Mouse (Mus musculus): ENCODE results near the gene Calcb. TPM values are rescaled to one million over a fixed set of nuclear protein-coding genes. Genes with fewer than 3 reads are reported as not detected.
A peak's percentile ranks its signal among the peaks of the same experiment; 100 is the strongest.
"Not testable (repeated sequence)": the region's sequence is repeated elsewhere in the genome, so short reads cannot be mapped to it uniquely, and the experiment has no call there.

The Calcb gene
- 0.13 TPM for polyA plus RNA-seq (2021)

DNA sequence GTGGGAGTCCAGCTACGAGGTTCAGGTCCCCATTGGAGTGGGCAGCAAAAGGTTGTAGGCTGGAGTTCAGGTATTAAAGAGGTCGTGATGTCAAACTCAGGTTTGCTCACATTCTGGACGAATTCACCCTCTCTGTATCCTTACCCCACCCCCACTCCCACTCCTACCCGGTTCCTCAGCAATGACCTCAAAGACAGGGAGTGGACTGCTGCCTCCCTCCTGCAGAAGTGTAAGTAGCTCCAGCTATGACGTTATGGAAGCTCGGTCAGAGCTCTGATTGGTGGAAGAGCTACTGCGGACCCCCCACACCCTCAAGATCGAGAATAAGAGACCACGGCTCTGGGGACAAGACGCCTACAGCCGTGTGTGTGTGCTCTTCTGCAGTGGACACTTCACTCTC is at the start of gene Calcb:
Calcb (plus strand) TSS at position 344 of the 400 bp plus-strand sequence.
- in situ Hi-C loops (cut with MboI; ENCODE audit: low pct_unique_long_range_greater_than_20kb) = loop anchor here (10.0 kb wide), 1 partner anchor 443 kb away; the partner anchor contains the start of gene Psma1
- ChIA-PET CTCF (no interaction called here), POLR2A (no interaction called here)
- ATAC-seq (no peak), DNase-seq (ENCODE audit: low read depth, low spot score) (no peak)
- no peaks in the 10 kb centered on the region for H3K27me3 ChIP-seq
- TF ChIP-seq CTCF (IDR thresholded peaks at IDR 0.05) = no peak

DNA sequence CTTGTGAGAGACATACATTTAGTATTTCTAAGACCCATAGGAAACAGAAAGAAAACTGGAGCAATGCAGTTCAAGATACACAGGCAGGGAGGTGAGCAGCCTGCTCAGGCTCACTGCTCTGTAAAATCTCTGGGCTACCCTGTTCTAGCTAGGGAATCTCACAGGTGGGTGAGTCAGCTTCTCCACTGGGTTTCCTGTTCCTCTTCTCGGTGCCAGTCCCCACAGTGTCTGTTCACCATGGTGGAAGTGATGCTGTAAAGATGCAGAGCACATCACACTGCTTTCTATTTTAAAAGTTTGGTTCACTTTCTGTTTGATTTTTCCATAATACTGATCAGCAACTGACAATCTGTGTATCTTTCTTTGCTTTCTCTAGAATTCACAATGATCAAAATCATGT is 47.0 kb upstream of the Calcb start:
- H3K27me3 ChIP-seq = peaks cover 20% of the 10 kb centered on the region
- CTCF ChIA-PET = no interaction called here
- no peak for TF ChIP-seq CTCF (IDR thresholded peaks at IDR 0.05)
- no peak for ATAC-seq
- POLR2A ChIA-PET = no interaction called here
- in situ Hi-C loops (cut with MboI; ENCODE audit: low pct_unique_long_range_greater_than_20kb) = no loop called here
- no peak for DNase-seq (ENCODE audit: low read depth, low spot score)

DNA sequence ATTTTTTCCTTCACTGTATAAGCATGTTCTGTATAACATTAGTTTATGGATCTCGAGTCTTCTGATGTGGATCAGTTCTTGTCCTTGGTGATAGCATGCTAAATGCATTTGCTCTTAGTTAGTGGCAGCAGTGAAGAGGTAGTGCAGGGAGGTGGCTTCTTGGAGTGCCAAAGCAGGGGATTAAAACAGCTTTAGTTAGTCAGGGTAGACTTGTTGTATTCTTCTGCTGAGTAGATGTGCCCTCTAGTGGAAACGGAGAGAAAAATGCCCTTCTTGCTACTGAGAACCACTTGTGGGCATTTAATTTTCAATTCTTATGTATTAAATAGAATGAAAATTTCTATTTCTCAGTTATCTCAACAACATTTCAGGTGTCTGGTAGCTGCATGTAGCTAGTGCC is 45.7 kb upstream of the Calcb start:
- TF ChIP-seq CTCF (IDR thresholded peaks at IDR 0.05) = peak; percentile 65
- CTCF ChIA-PET = interaction anchor here (1.2 kb wide), 1 partner anchor 26 kb away, joined by 4 read pairs; no protein-coding TSS in a partner anchor
- ATAC-seq (peak; percentile 57), DNase-seq (ENCODE audit: low read depth, low spot score) (no peak)
- in situ Hi-C loops (cut with MboI; ENCODE audit: low pct_unique_long_range_greater_than_20kb) = no loop called here
- H3K27me3 ChIP-seq = peaks cover 13% of the 10 kb centered on the region
- POLR2A ChIA-PET = no interaction called here

DNA sequence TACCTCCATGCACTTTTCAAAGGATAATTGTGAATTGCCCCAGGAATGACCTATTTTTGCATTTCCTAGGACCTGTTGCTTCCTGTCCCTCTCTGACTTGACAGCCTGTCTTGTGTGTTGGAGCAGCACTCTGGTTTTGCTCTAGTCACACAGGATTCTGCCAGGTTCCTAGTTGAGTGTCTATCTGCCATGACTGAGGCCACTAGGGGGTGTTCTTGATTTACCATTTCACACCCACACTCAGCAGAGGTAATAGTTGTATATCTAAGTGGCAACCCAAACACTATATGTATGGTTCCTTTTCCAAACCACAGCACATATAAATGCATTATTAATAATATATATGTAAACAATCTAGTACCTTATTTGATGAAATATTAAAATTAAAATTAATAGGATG is 26.1 kb upstream of the Calcb start:
- peak; percentile 63 for TF ChIP-seq CTCF (IDR thresholded peaks at IDR 0.05)
- H3K27me3 ChIP-seq = peaks cover 19% of the 10 kb centered on the region
- no peak for DNase-seq (ENCODE audit: low read depth, low spot score)
- ChIA-PET CTCF (interaction anchor here (0.7 to 1.6 kb wide), 5 partner anchors 10 to 124 kb away, joined by 3 to 6 read pairs (median 4); no protein-coding TSS in a partner anchor), POLR2A (no interaction called here)
- no peak for ATAC-seq
- in situ Hi-C loops (cut with MboI; ENCODE audit: low pct_unique_long_range_greater_than_20kb) = loop anchor here (5.0 to 10.0 kb wide), 2 partner anchors 40 to 122 kb away; no protein-coding TSS in a partner anchor

DNA sequence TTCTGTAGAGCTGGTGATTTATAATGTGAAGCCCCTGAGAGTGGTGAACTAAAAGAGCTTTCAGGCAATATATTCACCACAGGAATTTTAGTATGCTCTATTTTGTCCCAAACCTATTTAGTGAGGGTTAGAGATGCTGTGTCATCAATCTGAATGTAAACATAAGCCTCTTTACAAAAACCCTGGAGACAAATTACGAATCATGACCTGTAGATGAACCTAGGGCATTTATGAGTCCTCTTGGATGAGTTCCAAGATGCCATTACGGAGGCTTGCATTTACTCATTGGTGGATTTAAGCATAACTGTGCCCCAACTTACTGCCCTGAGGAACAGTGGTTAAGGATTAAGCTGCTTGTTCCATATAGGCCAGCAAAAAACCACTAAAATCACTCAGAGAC is 17.6 kb upstream of the Calcb start:
- no peaks in the 10 kb centered on the region for H3K27me3 ChIP-seq
- CTCF ChIA-PET = interaction anchor here (1.0 to 1.5 kb wide), 3 partner anchors 10 to 31 kb away, joined by 3 to 4 read pairs (median 4); no protein-coding TSS in a partner anchor
- POLR2A ChIA-PET = interaction anchor here (0.8 kb wide), 1 partner anchor 12 kb away, joined by 3 read pairs; no protein-coding TSS in a partner anchor
- TF ChIP-seq CTCF (IDR thresholded peaks at IDR 0.05) = no peak
- no peak for DNase-seq (ENCODE audit: low read depth, low spot score)
- in situ Hi-C loops (cut with MboI; ENCODE audit: low pct_unique_long_range_greater_than_20kb) = no loop called here
- peak; percentile 65 for ATAC-seq

DNA sequence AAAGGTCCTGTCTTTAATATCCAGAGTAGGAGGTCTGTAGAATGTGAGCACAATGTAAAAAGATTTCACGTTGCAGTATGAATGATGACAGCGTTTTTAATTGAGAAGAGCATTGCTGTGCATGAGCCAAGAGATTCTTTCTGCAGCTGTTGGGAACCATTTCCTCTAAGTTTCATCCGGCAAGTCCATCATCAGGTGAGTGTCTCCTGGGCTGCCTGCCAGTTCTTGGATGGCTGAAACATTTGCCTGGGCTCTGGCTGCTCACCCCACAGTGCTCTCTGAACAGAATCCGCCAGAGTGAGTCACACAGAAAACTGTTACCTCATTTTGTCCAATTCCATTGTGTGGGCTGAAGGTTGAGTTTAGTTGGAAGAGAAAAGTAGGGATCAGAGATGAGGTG is 11.7 kb upstream of the Calcb start:
- H3K27me3 ChIP-seq = no peaks in the 10 kb centered on the region
- CTCF ChIA-PET = no interaction called here
- DNase-seq (ENCODE audit: low read depth, low spot score) (no peak), ATAC-seq (peak; percentile 26)
- in situ Hi-C loops (cut with MboI; ENCODE audit: low pct_unique_long_range_greater_than_20kb) = no loop called here
- no peak for TF ChIP-seq CTCF (IDR thresholded peaks at IDR 0.05)
- POLR2A ChIA-PET = no interaction called here

DNA sequence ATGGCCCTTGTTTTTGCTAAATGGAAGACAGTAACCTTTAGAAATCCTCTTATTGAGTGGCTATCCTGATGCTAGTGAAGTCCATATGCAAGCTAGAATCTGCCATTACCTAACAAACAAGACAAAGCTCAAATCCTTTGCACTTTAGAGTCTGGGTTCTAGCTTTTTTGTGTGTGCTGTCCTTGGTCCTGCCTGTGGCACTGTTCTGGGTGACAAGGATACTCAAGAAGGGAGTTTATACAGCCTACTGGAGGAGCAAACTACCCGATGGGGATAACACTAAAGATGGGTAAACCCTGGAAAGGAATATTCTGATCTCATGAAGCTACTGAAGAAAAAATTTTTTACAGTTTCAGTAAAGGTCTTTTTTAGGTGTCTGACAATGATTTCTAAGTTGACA is 11.0 kb upstream of the Calcb start:
- POLR2A ChIA-PET = no interaction called here
- in situ Hi-C loops (cut with MboI; ENCODE audit: low pct_unique_long_range_greater_than_20kb) = no loop called here
- no peaks in the 10 kb centered on the region for H3K27me3 ChIP-seq
- no peak for TF ChIP-seq CTCF (IDR thresholded peaks at IDR 0.05)
- no peak for DNase-seq (ENCODE audit: low read depth, low spot score)
- ATAC-seq = no peak
- CTCF ChIA-PET = no interaction called here

DNA sequence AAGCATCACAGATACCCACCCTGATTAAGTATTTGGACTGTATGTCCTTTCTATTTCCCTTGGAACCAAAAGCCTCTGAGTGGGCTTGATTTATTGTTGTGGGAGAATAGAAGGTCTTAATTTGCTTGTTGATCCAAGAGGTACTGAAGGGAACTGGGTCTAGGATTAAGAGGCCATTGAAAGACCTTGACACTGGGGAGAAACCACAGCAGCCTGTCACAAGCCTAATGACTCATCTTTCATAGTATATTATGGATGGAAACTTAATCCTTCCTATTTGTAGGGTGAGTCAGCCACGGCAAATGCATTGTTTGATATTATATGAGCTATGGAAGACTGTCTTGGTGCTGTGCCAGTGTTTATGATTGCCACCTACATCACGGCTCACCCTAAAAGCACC is 8.0 kb upstream of the Calcb start:
- H3K27me3 ChIP-seq = no peaks in the 10 kb centered on the region
- in situ Hi-C loops (cut with MboI; ENCODE audit: low pct_unique_long_range_greater_than_20kb) = loop anchor here (10.0 kb wide), 1 partner anchor 436 kb away; the partner anchor contains the start of gene Psma1
- no peak for DNase-seq (ENCODE audit: low read depth, low spot score)
- POLR2A ChIA-PET = no interaction called here
- no peak for TF ChIP-seq CTCF (IDR thresholded peaks at IDR 0.05)
- ATAC-seq = no peak
- CTCF ChIA-PET = interaction anchor here (1.3 to 1.8 kb wide), 2 partner anchors 9 kb away, joined by 3 to 6 read pairs; no protein-coding TSS in a partner anchor

DNA sequence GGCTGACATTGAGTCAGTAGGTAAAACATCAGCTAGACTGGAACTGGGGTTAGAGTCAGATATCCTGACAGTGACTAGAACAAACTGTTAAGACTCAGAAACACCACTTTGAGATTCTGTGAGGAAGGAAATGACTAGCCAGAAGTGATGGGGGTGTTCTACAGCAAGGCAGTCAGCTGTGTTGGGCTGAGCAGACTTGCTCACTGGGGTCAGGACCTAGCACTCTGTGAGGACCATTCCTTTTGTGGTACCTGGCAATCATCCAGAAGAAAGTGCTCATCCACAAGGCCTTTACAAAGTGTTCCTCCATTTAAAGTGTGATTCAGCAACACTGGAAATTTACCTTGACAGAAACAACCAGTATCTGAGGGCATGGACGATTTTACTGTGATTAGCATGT is 5.9 kb upstream of the Calcb start:
- POLR2A ChIA-PET = interaction anchor here (1.0 kb wide), 1 partner anchor 12 kb away, joined by 3 read pairs; no protein-coding TSS in a partner anchor
- in situ Hi-C loops (cut with MboI; ENCODE audit: low pct_unique_long_range_greater_than_20kb) = loop anchor here (10.0 kb wide), 1 partner anchor 438 kb away; the partner anchor contains the start of gene Psma1
- ATAC-seq = peak; percentile 62
- no peaks in the 10 kb centered on the region for H3K27me3 ChIP-seq
- CTCF ChIA-PET = no interaction called here
- TF ChIP-seq CTCF (IDR thresholded peaks at IDR 0.05) = no peak
- no peak for DNase-seq (ENCODE audit: low read depth, low spot score)

DNA sequence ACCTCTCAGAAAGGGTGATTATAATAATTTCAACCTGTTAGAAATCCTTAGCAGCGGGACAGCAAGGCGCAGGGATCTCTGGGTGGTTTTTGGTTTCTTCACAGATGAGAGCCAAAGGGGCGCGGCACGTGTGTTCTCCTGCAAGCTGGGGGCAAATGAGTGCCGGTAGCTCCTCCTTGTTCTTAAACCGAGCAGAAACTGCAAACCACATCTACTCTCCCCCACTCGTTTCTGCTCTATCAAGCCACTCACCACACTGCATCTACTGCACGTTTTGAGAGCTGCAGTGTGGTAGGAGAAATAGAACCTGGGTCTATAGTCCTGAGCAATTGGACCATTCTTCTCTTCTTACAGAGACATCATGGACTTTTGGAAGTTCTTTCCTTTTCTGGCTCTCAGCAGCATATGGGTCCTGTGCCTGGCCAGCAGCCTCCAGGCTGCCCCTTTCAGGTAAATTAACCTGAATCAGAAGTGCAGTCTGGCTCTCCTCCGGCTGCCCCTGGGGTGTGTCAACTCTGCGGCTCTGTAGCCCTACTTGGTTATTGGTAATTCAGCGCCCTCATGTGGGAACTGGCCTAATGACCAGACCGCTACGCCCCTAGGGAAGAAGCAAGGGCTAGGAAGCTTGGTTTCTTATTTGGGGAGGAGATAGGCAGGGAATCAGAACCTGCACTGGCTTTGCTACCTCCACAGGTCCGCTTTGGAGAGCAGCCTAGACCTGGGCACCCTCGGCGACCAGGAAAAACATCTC is 1.1 kb downstream of the Calcb start:
- no peak for DNase-seq (ENCODE audit: low read depth, low spot score)
- ChIA-PET POLR2A (interaction anchor here (0.6 kb wide), 1 partner anchor 14 kb away, joined by 6 read pairs; no protein-coding TSS in a partner anchor), CTCF (interaction anchor here (0.7 to 1.7 kb wide), 11 partner anchors 9 to 137 kb away, joined by 3 to 6 read pairs (median 3); no protein-coding TSS in a partner anchor)
- peak; percentile 69 for ATAC-seq
- in situ Hi-C loops (cut with MboI; ENCODE audit: low pct_unique_long_range_greater_than_20kb) = loop anchor here (5.0 to 10.0 kb wide), 3 partner anchors 87 to 445 kb away; partner anchors contain the start of gene Psma1
- H3K27me3 ChIP-seq = no peaks in the 10 kb centered on the region
- TF ChIP-seq CTCF (IDR thresholded peaks at IDR 0.05) = peak; percentile 70

DNA sequence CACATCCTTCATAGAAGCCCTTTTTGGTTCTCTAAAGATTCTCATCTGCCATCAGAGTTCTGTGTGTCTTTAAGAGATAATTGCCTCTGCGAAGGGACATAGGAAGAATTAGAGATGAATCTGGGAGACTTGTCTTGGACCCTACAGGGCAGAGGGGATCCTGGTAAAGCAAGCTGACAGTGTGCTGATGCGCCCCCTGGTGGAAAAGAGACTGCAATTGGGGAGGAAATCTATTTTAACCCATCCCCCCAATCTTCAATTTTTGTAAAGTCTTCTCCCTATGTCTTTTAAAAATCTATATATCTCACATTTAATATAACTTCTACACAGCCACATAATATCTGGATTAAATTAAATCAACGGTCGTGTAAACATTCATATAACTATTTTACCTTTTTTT is 11.3 kb downstream of the Calcb start:
- DNase-seq (ENCODE audit: low read depth, low spot score); ATAC-seq; POLR2A ChIA-PET; H3K27me3 ChIP-seq: not testable (repeated sequence)
- CTCF ChIA-PET = interaction anchor here (1.9 to 10.1 kb wide), 2 partner anchors 36 to 86 kb away, joined by 6 to 73 read pairs; no protein-coding TSS in a partner anchor
- TF ChIP-seq CTCF (IDR thresholded peaks at IDR 0.05) = peak; percentile 59
- in situ Hi-C loops (cut with MboI; ENCODE audit: low pct_unique_long_range_greater_than_20kb) = loop anchor here (5.0 kb wide), 1 partner anchor 37 kb away; no protein-coding TSS in a partner anchor

All from Patski (cell line).